Mouse (Mus musculus): ENCODE results near the gene Aox2. TPM values are rescaled to one million over a fixed set of nuclear protein-coding genes. Genes with fewer than 3 reads are reported as not detected.
"Not testable (repeated sequence)": the region's sequence is repeated elsewhere in the genome, so short reads cannot be mapped to it uniquely, and the experiment has no call there.

Gene Aox2
- polyA plus RNA-seq, 1 experiment: 0.02 TPM

- DNase-seq (ENCODE audit: low read depth in 1 of 2, low spot score in 2 of 2): no peak
- no peak overlapping the region for H3K4me3 ChIP-seq (ENCODE audit: extremely low read depth, insufficient read depth, insufficient read length)
- H3K27ac ChIP-seq (ENCODE audit: insufficient read depth, low read length): no peak overlapping the region
- no peaks in the 10 kb centered on the region for H3K36me3 ChIP-seq (ENCODE audit: control insufficient read depth, insufficient read depth, low read length)
- no peaks in the 10 kb centered on the region for H3K4me1 ChIP-seq (ENCODE audit: control insufficient read depth, insufficient read depth, insufficient read length)
- H3K27me3 ChIP-seq (ENCODE audit: control insufficient read depth, insufficient read depth, low read length): no peaks in the 10 kb centered on the region
- TF ChIP-seq CTCF (IDR thresholded peaks at IDR 0.05; ENCODE audit: extremely low read depth, insufficient read depth, insufficient read length, insufficient replicate concordance) (no peak), POLR2A (IDR thresholded peaks at IDR 0.05; ENCODE audit: low read depth, low read length) (no peak)
- 81% methylated on average over 19 of the region's 19 CpGs for WGBS
Measured at GRCm38 (mm10) chr1:58358958-58359901, 81.1 kb downstream of the Aox2 start.

GRCm38 (mm10) chr1:58362296-58362695 is 84.2 kb downstream of the Aox2 start:
- TF ChIP-seq CTCF (IDR thresholded peaks at IDR 0.05; ENCODE audit: extremely low read depth, insufficient read depth, insufficient read length, insufficient replicate concordance): no peak
- TF ChIP-seq POLR2A (IDR thresholded peaks at IDR 0.05; ENCODE audit: low read depth, low read length): no peak
- whole genome bisulfite sequencing: 88% methylated on average over 4 of the region's 4 CpGs

GRCm38 (mm10) chr1:58364551-58364950 is 86.4 kb downstream of the Aox2 start:
- H3K27me3 ChIP-seq (ENCODE audit: control insufficient read depth, insufficient read depth, low read length): no peaks in the 10 kb centered on the region
- 91% methylated on average over 12 of the region's 12 CpGs for WGBS
- H3K4me1 ChIP-seq (ENCODE audit: control insufficient read depth, insufficient read depth, insufficient read length): no peaks in the 10 kb centered on the region
- no peak overlapping the region for H3K4me3 ChIP-seq (ENCODE audit: extremely low read depth, insufficient read depth, insufficient read length)
- H3K36me3 ChIP-seq (ENCODE audit: control insufficient read depth, insufficient read depth, low read length): no peaks in the 10 kb centered on the region
- no peak for TF ChIP-seq POLR2A (IDR thresholded peaks at IDR 0.05; ENCODE audit: low read depth, low read length)
- no peak for TF ChIP-seq CTCF (IDR thresholded peaks at IDR 0.05; ENCODE audit: extremely low read depth, insufficient read depth, insufficient read length, insufficient replicate concordance)
- H3K27ac ChIP-seq (ENCODE audit: insufficient read depth, low read length): no peak overlapping the region
- DNase-seq (ENCODE audit: low read depth in 1 of 2, low spot score in 2 of 2): no peak

More at GRCm38 (mm10) chr1:58362296-58362695, 84.2 kb downstream of the Aox2 start:
- Histone ChIP-seq H3K4me1 (ENCODE audit: control insufficient read depth, insufficient read depth, insufficient read length) (no peaks in the 10 kb centered on the region), H3K4me3 (ENCODE audit: extremely low read depth, insufficient read depth, insufficient read length) (no peak overlapping the region), H3K27me3 (ENCODE audit: control insufficient read depth, insufficient read depth, low read length) (no peaks in the 10 kb centered on the region), H3K36me3 (ENCODE audit: control insufficient read depth, insufficient read depth, low read length) (no peaks in the 10 kb centered on the region), H3K27ac (ENCODE audit: insufficient read depth, low read length) (no peak overlapping the region)
- no peak for DNase-seq (ENCODE audit: low read depth in 1 of 2, low spot score in 2 of 2)

- Histone ChIP-seq H3K27ac (ENCODE audit: insufficient read depth, low read length) (no peak overlapping the region), H3K36me3 (ENCODE audit: control insufficient read depth, insufficient read depth, low read length) (no peaks in the 10 kb centered on the region), H3K27me3 (ENCODE audit: control insufficient read depth, insufficient read depth, low read length) (no peaks in the 10 kb centered on the region), H3K4me1 (ENCODE audit: control insufficient read depth, insufficient read depth, insufficient read length) (no peaks in the 10 kb centered on the region), H3K4me3 (ENCODE audit: extremely low read depth, insufficient read depth, insufficient read length) (no peak overlapping the region)
- WGBS: 88% methylated on average over 3 of the region's 3 CpGs
- DNase-seq (ENCODE audit: low read depth in 1 of 2, low spot score in 2 of 2): no peak
- TF ChIP-seq POLR2A (IDR thresholded peaks at IDR 0.05; ENCODE audit: low read depth, low read length) (no peak), CTCF (IDR thresholded peaks at IDR 0.05; ENCODE audit: extremely low read depth, insufficient read depth, insufficient read length, insufficient replicate concordance) (no peak)
Measured at GRCm38 (mm10) chr1:58365829-58366228, 87.7 kb downstream of the Aox2 start.

- Histone ChIP-seq H3K27me3 (ENCODE audit: control insufficient read depth, insufficient read depth, low read length) (no peaks in the 10 kb centered on the region), H3K4me1 (ENCODE audit: control insufficient read depth, insufficient read depth, insufficient read length) (no peaks in the 10 kb centered on the region), H3K4me3 (ENCODE audit: extremely low read depth, insufficient read depth, insufficient read length) (no peak overlapping the region), H3K36me3 (ENCODE audit: control insufficient read depth, insufficient read depth, low read length) (no peaks in the 10 kb centered on the region), H3K27ac (ENCODE audit: insufficient read depth, low read length) (no peak overlapping the region)
- WGBS: 87% methylated on average over 12 of the region's 12 CpGs
- no peak for DNase-seq (ENCODE audit: low read depth in 1 of 2, low spot score in 2 of 2)
- no peak for TF ChIP-seq POLR2A (IDR thresholded peaks at IDR 0.05; ENCODE audit: low read depth, low read length)
- no peak for TF ChIP-seq CTCF (IDR thresholded peaks at IDR 0.05; ENCODE audit: extremely low read depth, insufficient read depth, insufficient read length, insufficient replicate concordance)
Measured at GRCm38 (mm10) chr1:58366737-58367471, 88.8 kb downstream of the Aox2 start.

GRCm38 (mm10) chr1:58369716-58370115 is 91.6 kb downstream of the Aox2 start:
- no peak for DNase-seq (ENCODE audit: low read depth in 1 of 2, low spot score in 2 of 2)
- WGBS: 81% methylated on average over 2 of the region's 2 CpGs
- TF ChIP-seq POLR2A (IDR thresholded peaks at IDR 0.05; ENCODE audit: low read depth, low read length): no peak
- no peak for TF ChIP-seq CTCF (IDR thresholded peaks at IDR 0.05; ENCODE audit: extremely low read depth, insufficient read depth, insufficient read length, insufficient replicate concordance)

GRCm38 (mm10) chr1:58374266-58374665 is 96.1 kb downstream of the Aox2 start:
- H3K27ac ChIP-seq (ENCODE audit: insufficient read depth, low read length); H3K4me1 ChIP-seq (ENCODE audit: control insufficient read depth, insufficient read depth, insufficient read length); H3K4me3 ChIP-seq (ENCODE audit: extremely low read depth, insufficient read depth, insufficient read length); DNase-seq (ENCODE audit: low read depth in 1 of 2, low spot score in 2 of 2); H3K36me3 ChIP-seq (ENCODE audit: control insufficient read depth, insufficient read depth, low read length); H3K27me3 ChIP-seq (ENCODE audit: control insufficient read depth, insufficient read depth, low read length): not testable (repeated sequence)
- WGBS: 90% methylated on average over 2 of the region's 2 CpGs

More at GRCm38 (mm10) chr1:58369716-58370115, 91.6 kb downstream of the Aox2 start:
- H3K27ac ChIP-seq (ENCODE audit: insufficient read depth, low read length): no peak overlapping the region
- H3K27me3 ChIP-seq (ENCODE audit: control insufficient read depth, insufficient read depth, low read length): no peaks in the 10 kb centered on the region
- no peaks in the 10 kb centered on the region for H3K4me1 ChIP-seq (ENCODE audit: control insufficient read depth, insufficient read depth, insufficient read length)
- H3K36me3 ChIP-seq (ENCODE audit: control insufficient read depth, insufficient read depth, low read length): no peaks in the 10 kb centered on the region
- no peak overlapping the region for H3K4me3 ChIP-seq (ENCODE audit: extremely low read depth, insufficient read depth, insufficient read length)
